Mouse (Mus musculus): ENCODE results near the gene Csrp3.

- no peak for TF ChIP-seq CTCF (conservative IDR thresholded peaks at IDR 0.05; ENCODE audit: low read length)
- TF ChIP-seq NANOG (IDR thresholded peaks at IDR 0.05; ENCODE audit: borderline replicate concordance, low read length) = no peak
- TF ChIP-seq POU5F1 (IDR thresholded peaks at IDR 0.05; ENCODE audit: borderline replicate concordance, low read length) = no peak
Observed at GRCm38 (mm10) chr7:48884266-48884611, 36.4 kb upstream of the Csrp3 start.
